In the genomic region with DNA sequence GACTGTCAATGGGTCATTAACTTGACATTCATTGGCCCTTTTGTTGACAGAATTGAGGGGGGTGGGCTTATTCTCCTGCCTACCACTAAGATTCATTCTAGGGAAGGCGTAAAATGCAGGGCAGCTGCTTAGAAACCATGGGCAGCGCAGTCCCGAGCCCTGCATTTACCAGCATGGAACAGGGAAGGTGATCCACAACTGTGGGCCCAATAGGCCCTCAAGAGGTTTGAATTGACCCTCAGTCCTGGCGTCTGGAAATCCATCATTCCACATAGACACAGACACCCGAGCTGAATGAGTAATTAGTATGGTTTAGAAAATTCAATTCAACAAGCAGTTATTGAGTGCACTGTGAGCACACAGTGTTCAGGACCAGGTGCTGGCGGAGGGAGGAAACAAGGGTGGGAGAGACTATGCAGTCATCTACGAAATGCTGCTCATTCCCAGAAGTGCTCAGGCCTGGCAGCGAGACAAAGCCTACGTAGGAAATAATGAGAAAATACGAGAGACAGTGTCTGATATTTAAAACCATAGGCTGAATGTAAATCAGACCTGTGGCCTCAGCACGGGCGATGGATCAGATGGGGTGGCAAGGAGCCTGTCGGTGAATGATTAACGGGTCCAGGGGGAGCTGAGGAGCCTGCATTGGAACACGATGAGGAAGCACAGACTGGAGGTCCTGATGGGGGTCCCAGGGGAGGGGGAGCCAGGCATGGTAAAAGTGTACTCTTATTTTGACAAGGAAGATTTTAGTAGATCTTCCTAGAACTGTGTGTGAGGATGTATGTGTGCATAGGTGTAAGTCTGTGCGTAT, we compare ENCODE assay signal across 15 mouse cellular contexts. TPM values are rescaled to one million over a fixed set of nuclear protein-coding genes. Genes with fewer than 3 reads are reported as not detected.
A peak's percentile ranks its signal among the peaks of the same experiment; 100 is the strongest.
DNase-seq lines count a peak whose midpoint lies in the region; ATAC-seq and TF ChIP-seq lines count a peak whose summit lies in the region.
"Had no signal": no experiment of that assay in that cellular context is flagged by ENCODE, and none has a peak within 500 bp of the region (broad histone marks: within the 10 kb centered on the region; RNA-seq: fewer than 3 reads in every experiment).

No protein-coding gene starts in this region.

- no peaks in the 10 kb centered on the region for H3K9me3 ChIP-seq in kidney, postnatal 0 days (replicated peaks; ENCODE audit: low read length)
- no peaks in the 10 kb centered on the region for H3K9me3 ChIP-seq in embryonic facial prominence, embryonic 10.5 days
- no peaks in the 10 kb centered on the region for H3K9me3 ChIP-seq in neural tube, embryonic 14.5 days (ENCODE audit: control insufficient read depth, low read length)
- H3K9me3 ChIP-seq: liver, embryonic 15.5 days had no signal

- H3K36me3 ChIP-seq in kidney, postnatal 0 days (ENCODE audit: insufficient read depth, low read length) = no peaks in the 10 kb centered on the region
- H3K36me3 ChIP-seq in embryonic facial prominence, embryonic 10.5 days (replicated peaks) = no peaks in the 10 kb centered on the region
- no peaks in the 10 kb centered on the region for H3K36me3 ChIP-seq in neural tube, embryonic 14.5 days (ENCODE audit: control insufficient read depth, insufficient read depth, low read length)
- H3K36me3 ChIP-seq: liver, embryonic 15.5 days had no signal

- H3K4me1 ChIP-seq in kidney, postnatal 0 days (replicated peaks; ENCODE audit: insufficient read depth, low read length) = peaks cover 14% of the 10 kb centered on the region; the same call in 1 of the 2 replicates
- peaks cover 22% of the 10 kb centered on the region for H3K4me1 ChIP-seq in embryonic facial prominence, embryonic 10.5 days
- peaks cover 15% of the 10 kb centered on the region; the same call in 1 of the 2 replicates for H3K4me1 ChIP-seq in neural tube, embryonic 14.5 days (ENCODE audit: control insufficient read depth, insufficient read depth, low read length)
- H3K4me1 ChIP-seq: liver, embryonic 15.5 days had no signal

- no peaks in the 10 kb centered on the region for H3K27me3 ChIP-seq in kidney, postnatal 0 days (ENCODE audit: insufficient read depth, low read length)
- no peaks in the 10 kb centered on the region for H3K27me3 ChIP-seq in embryonic facial prominence, embryonic 10.5 days (replicated peaks; ENCODE audit: low read depth, poor library complexity, severe bottlenecking)
- no peaks in the 10 kb centered on the region for H3K27me3 ChIP-seq in neural tube, embryonic 14.5 days (ENCODE audit: control insufficient read depth, insufficient read depth, low read length)
- H3K27me3 ChIP-seq: CH12.LX; liver, embryonic 15.5 days had no signal

- no peak overlapping the region for H3K4me3 ChIP-seq in kidney, postnatal 0 days (replicated peaks; ENCODE audit: low read depth, low read length)
- no peak overlapping the region for H3K4me3 ChIP-seq in embryonic facial prominence, embryonic 10.5 days
- H3K4me3 ChIP-seq in neural tube, embryonic 14.5 days (ENCODE audit: low read depth, low read length) = no peak overlapping the region
- H3K4me3 ChIP-seq: erythroblast, embryonic 14.5 days; left cerebral cortex, adult 2 months; liver, embryonic 15.5 days had no signal

- no peak overlapping the region for H3K9ac ChIP-seq in kidney, postnatal 0 days (ENCODE audit: low read depth, low read length)
- no peak overlapping the region for H3K9ac ChIP-seq in neural tube, embryonic 14.5 days (replicated peaks; ENCODE audit: low read depth, low read length)
- H3K9ac ChIP-seq: liver, embryonic 15.5 days had no signal

- peak; percentile 31 for DNase-seq in kidney, postnatal 0 days (ENCODE audit: low spot score)
- DNase-seq in kidney, adult 9 months = no peak
- no peak for DNase-seq in embryonic facial prominence, embryonic 10.5 days (ENCODE audit: low spot score)
- peak; percentile 69 for DNase-seq in induced T-regulatory cell, adult 2 months (ENCODE audit: low read depth)
- no peak for DNase-seq in urinary bladder, adult 2 months (ENCODE audit: low spot score)
- no peak for DNase-seq in gastrocnemius, postnatal 25 days
- no peak for DNase-seq in retina, postnatal 1 day
- DNase-seq: cerebellum, postnatal 10 days; heart, adult 18-20 months had no signal

- no peak for ATAC-seq in kidney, postnatal 0 days (replicated peaks; ENCODE audit: low FRiP score, low read depth)
- ATAC-seq in neural tube, embryonic 14.5 days (ENCODE audit: low read depth) = peak; percentile 83
- ATAC-seq: intestine, embryonic 16.5 days had no signal

- WGBS in kidney, postnatal 0 days = 33% methylated on average over 16 of the region's 16 CpGs
- 69% methylated on average over 16 of the region's 16 CpGs for WGBS in embryonic facial prominence, embryonic 10.5 days
- 15% methylated on average over 16 of the region's 16 CpGs for WGBS in neural tube, embryonic 14.5 days

- TF ChIP-seq CTCF in kidney, postnatal 0 days (IDR thresholded peaks at IDR 0.05; ENCODE audit: low read depth) = no peak

- H3K27ac ChIP-seq in kidney, postnatal 0 days = no peak overlapping the region
- peak overlapping the region; percentile 30 for H3K27ac ChIP-seq in embryonic facial prominence, embryonic 10.5 days (replicated peaks)
- H3K27ac ChIP-seq in neural tube, embryonic 14.5 days (ENCODE audit: low read depth, low read length) = peak overlapping the region; percentile 46
- H3K27ac ChIP-seq: left cerebral cortex, adult 2 months; liver, embryonic 15.5 days had no signal

- H3K4me2 ChIP-seq in kidney, postnatal 0 days (ENCODE audit: low read length) = 0 out of 2 replicates have a peak overlapping the region, but pooled peaks have one; percentile 27
- 0 out of 2 replicates have a peak overlapping the region, but pooled peaks have one; percentile 17 for H3K4me2 ChIP-seq in neural tube, embryonic 14.5 days (ENCODE audit: low read depth, low read length)
- H3K4me2 ChIP-seq: liver, embryonic 15.5 days had no signal

RNA-seq across cellular contexts. Expression of a gene that starts 50.5 kb away (rescaled TPM):
- polyA plus RNA-seq in kidney, postnatal 0 days (2015; fragmentation: Nextera tagmentation; extraction: Ambion mirVana) = not detected in 2 replicates
- polyA plus RNA-seq in embryonic facial prominence, embryonic 10.5 days (2016; fragmentation: Nextera tagmentation; extraction: Ambion mirVana) = not detected in 2 replicates
- polyA plus RNA-seq in neural tube, embryonic 14.5 days (2014; fragmentation: Nextera tagmentation; extraction: Ambion mirVana) = 0.17 TPM in 1 of 2 replicates, not detected in the other
- 2.1 and 2.4 TPM in 2 replicates for polyA plus RNA-seq in urinary bladder, adult 2 months (2012; rRNA removed)
- under 1 TPM in 1 of 2 experiments, not detected in 1; 0.29 TPM for total RNA-seq in gastrocnemius, postnatal 25 days (2021)
- total RNA-seq: left cerebral cortex, adult 2 months had no signal
- polyA plus RNA-seq: erythroblast, embryonic 14.5 days had no signal

Comparison
In these comparisons a context has a peak if more than half of its experiments do, and no peak if none do; other contexts are left out.
1. DNase-seq: peak in kidney, postnatal 0 days (single experiment) and induced T-regulatory cell, adult 2 months (single experiment); none in kidney, adult 9 months (single experiment), embryonic facial prominence, embryonic 10.5 days (single experiment), urinary bladder, adult 2 months (single experiment), gastrocnemius, postnatal 25 days (single experiment) and retina, postnatal 1 day (single experiment).